Mouse (Mus musculus): Measurements from ENCODE around the gene 1190005I06Rik. TPM values are rescaled to one million over a fixed set of nuclear protein-coding genes. Genes with fewer than 3 reads are reported as not detected.
A peak's percentile ranks its signal among the peaks of the same experiment; 100 is the strongest.

1190005I06Rik gene
- polyA plus RNA-seq, 1 experiment from 2014 or later: 6.0 TPM

DNA sequence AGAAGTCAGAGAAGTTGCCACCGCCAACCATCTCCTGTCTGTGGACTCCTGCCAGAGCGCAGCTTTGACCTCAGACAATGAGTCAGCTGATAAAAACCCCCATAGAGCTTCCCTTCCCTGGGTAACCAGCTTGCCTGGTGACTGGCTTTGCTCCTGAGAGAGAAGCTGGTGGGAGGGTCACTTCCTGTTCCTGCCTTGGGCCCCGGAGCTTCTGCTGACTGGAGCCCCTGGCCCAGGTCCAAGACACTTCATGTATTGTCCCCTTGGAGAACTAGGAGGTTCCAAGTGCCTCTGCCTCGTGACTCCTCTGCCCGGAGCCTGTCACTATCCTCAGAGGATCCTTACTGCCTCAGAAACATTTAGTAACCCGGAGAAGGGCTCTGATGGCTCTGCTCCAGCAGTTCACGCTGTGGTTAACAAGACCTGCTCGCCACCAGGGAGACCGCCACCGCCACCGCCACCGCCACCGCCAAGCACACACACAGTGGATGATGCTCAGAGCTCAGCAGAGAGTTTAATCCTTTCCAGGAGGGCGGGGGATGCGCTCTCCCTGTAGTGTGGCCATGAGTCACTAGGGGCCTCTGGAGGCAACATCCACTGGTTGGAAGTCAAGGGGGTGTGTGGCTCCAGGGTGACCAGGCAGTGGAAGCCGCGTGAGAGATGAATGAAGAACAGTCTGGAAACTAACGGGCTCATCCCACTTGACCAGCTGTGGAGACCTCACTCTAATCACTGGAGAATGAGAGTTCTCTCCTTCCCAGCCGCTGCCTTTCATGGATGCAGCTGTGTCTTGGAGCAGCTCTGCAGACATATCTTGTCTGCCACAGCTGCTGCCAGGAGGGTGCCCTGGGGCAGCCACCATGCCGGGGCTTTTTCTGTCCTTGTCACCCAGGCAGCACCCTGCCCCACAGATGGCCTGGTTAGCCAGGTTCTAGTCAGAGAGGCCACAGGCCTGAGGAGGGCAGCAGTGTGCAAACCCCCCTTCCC, 83.3 kb downstream of the 1190005I06Rik start:
- no peaks in the 10 kb centered on the region for H3K9me3 ChIP-seq
- peak overlapping the region; percentile 81 for H3K27ac ChIP-seq
- WGBS: 23% methylated on average over 20 of the region's 20 CpGs
- peaks cover 69% of the 10 kb centered on the region for H3K4me1 ChIP-seq (replicated peaks)
- H3K4me2 ChIP-seq: peak overlapping the region; percentile 22
- no peak overlapping the region for H3K9ac ChIP-seq (replicated peaks)
- H3K36me3 ChIP-seq: peaks cover 34% of the 10 kb centered on the region
- no peak overlapping the region for H3K4me3 ChIP-seq (replicated peaks)
- no peak for ATAC-seq (ENCODE audit: insufficient number of reproducible peaks, insufficient read depth, low FRiP score, low TSS enrichment, low read depth)
- no peaks in the 10 kb centered on the region for H3K27me3 ChIP-seq

DNA sequence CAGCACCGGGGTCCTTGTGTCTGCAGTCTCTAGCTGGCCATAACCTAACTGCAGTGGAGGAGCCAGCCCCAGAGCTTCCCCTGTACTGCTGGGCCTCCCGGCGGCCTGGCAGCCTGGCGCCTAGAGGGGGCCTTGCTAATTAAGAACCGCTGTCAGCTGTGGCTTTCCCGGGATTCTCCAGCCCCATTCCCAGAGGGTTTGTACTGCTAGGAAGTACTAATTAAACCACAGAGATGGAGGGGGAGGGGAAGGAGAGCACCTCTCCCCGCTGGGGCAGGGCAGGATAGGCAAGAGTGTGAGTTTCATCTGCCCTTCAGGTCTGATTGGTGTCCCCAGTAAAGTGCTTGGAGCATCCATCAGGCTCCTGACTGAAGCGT, 84.1 kb downstream of the 1190005I06Rik start:
- H3K27me3 ChIP-seq: 0 out of 2 replicates have a peak, but pooled peaks cover 2% of the 10 kb centered on the region

DNA sequence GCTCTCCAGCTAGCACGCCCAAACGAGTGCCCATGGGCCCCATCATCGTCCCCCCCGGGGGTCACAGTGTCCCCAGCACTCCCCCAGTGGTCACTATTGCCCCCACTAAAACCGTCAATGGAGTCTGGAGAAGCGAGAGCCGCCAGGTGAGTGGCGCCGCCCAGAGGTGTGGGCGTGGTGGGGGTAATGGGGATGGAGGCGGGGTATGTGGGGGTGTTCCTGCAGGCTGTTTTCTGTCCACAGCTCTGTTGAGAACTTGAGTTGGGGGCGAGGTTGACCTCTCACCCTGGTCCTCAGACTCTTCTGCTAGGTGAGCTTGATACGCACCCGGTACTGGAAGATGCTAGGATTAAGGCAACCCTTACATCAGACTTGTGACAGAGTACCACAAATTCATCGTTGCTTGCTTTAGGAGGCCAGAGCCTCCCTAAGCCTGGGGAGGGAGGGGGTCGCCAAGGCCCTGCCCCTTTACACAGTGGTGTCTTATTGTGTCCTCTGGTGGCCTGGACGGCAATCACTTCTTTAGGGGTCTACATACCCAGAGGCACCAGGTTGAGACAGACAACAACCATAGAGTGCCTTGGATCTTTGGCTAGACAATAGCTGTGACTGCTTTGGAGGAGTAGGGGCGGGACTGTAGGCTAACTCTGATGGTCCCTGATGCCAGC, 84.6 kb downstream of the 1190005I06Rik start:
- ATAC-seq (ENCODE audit: insufficient number of reproducible peaks, insufficient read depth, low FRiP score, low TSS enrichment, low read depth): no peak
- Histone ChIP-seq H3K4me2 (peak overlapping the region; percentile 22; the same call in 1 of the 2 replicates), H3K27ac (peak overlapping the region; percentile 81), H3K4me3 (replicated peaks) (no peak overlapping the region), H3K9ac (replicated peaks) (no peak overlapping the region), H3K27me3 (0 out of 2 replicates have a peak, but pooled peaks cover 5% of the 10 kb centered on the region), H3K9me3 (no peaks in the 10 kb centered on the region), H3K4me1 (replicated peaks) (peaks cover 82% of the 10 kb centered on the region), H3K36me3 (peaks cover 24% of the 10 kb centered on the region)
- WGBS: 61% methylated on average over 18 of the region's 18 CpGs

More for the DNA sequence above, 84.1 kb downstream of the 1190005I06Rik start:
- Histone ChIP-seq H3K4me1 (replicated peaks) (peaks cover 77% of the 10 kb centered on the region), H3K27ac (peak overlapping the region; percentile 81), H3K9ac (replicated peaks) (no peak overlapping the region), H3K9me3 (no peaks in the 10 kb centered on the region), H3K4me2 (peak overlapping the region; percentile 22; the same call in 1 of the 2 replicates), H3K4me3 (replicated peaks) (no peak overlapping the region), H3K36me3 (peaks cover 29% of the 10 kb centered on the region)
- ATAC-seq (ENCODE audit: insufficient number of reproducible peaks, insufficient read depth, low FRiP score, low TSS enrichment, low read depth): no peak
- WGBS: 6% methylated on average over 8 of the region's 8 CpGs

DNA sequence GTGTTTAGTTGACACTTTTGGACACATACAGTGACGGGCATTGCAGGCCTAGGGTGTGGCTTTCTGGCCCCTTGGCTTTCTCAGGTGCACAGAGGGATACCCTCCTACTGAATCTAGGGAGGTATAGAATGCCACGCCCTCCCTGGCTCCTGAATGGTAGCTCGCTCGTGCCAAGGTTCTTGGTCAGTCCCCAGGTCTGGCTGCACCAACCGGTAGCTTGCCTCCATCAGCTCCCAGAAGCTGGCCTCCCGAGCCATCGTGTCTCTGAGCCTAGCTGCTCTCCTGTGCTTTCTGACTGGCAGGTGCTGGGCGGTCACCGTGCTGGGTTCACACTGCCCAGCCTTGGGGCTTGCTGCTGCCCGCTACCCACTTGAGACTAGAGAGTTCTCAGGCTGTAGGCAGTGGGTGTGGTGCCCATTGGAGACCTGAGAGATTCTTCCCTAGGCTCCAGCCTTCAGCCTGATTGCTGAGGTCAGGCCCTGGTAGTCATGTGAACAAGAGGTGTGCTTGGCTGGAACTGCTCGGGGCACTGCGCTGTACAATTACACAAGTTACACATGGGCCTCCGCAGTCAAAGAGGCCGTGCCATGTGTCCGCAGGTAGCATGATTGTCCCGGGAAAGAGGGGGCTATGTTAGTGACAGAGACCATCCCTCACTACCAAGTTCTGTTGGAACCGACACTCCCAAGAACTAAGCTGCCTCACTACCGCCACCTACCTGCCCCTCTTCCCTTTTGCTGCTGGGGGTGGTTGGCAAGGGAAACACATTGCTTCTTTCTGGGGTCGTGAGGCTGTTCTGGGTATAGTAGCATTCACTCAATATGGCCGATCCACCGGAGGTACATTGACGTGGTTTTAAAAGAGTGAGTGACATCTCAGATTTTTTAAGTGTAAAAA, 85.6 kb downstream of the 1190005I06Rik start:
- Histone ChIP-seq H3K27me3 (0 out of 2 replicates have a peak, but pooled peaks cover 5% of the 10 kb centered on the region), H3K9ac (replicated peaks) (no peak overlapping the region), H3K9me3 (no peaks in the 10 kb centered on the region), H3K36me3 (peaks cover 14% of the 10 kb centered on the region), H3K4me3 (replicated peaks) (no peak overlapping the region), H3K4me1 (replicated peaks) (peaks cover 92% of the 10 kb centered on the region), H3K4me2 (no peak overlapping the region), H3K27ac (no peak overlapping the region; the same call in 1 of the 2 replicates)
- WGBS: 77% methylated on average over 22 of the region's 22 CpGs
- ATAC-seq (ENCODE audit: insufficient number of reproducible peaks, insufficient read depth, low FRiP score, low TSS enrichment, low read depth): no peak

DNA sequence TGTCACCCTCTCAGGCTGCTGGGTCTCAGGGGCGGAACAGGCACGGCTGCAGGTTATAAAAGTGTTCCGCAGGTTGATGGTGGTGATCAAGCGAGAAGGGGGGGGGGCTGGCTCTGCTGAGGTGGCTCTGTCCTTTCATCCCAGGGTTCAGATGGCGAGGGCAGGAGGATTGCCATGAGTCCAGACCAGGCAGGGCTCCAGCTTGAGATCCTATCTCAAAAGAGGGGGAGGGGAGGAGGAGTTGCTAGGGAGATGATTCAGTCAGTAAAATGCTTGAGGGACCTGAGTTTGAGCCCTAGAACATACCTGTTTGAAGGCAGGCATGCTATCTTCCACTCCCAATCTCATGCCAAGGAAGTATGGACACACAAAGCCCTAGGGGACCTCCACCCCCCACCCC, 86.9 kb downstream of the 1190005I06Rik start:
- no peak overlapping the region for H3K27ac ChIP-seq

GRCm38 (mm10) chr8:120559654-120560053, 87.8 kb downstream of the 1190005I06Rik start:
- no peak for ATAC-seq (ENCODE audit: insufficient number of reproducible peaks, insufficient read depth, low FRiP score, low TSS enrichment, low read depth)
- Histone ChIP-seq H3K36me3 (peaks cover 12% of the 10 kb centered on the region; the same call in 1 of the 2 replicates), H3K9ac (replicated peaks) (0 out of 2 replicates have a peak overlapping the region, but pooled peaks have one; percentile 19), H3K4me1 (replicated peaks) (peaks cover 92% of the 10 kb centered on the region), H3K4me2 (0 out of 2 replicates have a peak overlapping the region, but pooled peaks have one; percentile 4), H3K27me3 (0 out of 2 replicates have a peak, but pooled peaks cover 5% of the 10 kb centered on the region), H3K4me3 (replicated peaks) (no peak overlapping the region), H3K27ac (peak overlapping the region; percentile 53; the same call in 1 of the 2 replicates), H3K9me3 (no peaks in the 10 kb centered on the region)
- 12% methylated on average over 11 of the region's 11 CpGs for WGBS

More for the DNA sequence above, 86.9 kb downstream of the 1190005I06Rik start:
- no peak overlapping the region for H3K4me3 ChIP-seq (replicated peaks)
- no peak overlapping the region for H3K4me2 ChIP-seq
- H3K27me3 ChIP-seq: 0 out of 2 replicates have a peak, but pooled peaks cover 5% of the 10 kb centered on the region
- peaks cover 99% of the 10 kb centered on the region for H3K4me1 ChIP-seq (replicated peaks)
- WGBS: 45% methylated on average over 5 of the region's 5 CpGs
- H3K36me3 ChIP-seq: peaks cover 8% of the 10 kb centered on the region; the same call in 1 of the 2 replicates
- H3K9ac ChIP-seq (replicated peaks): no peak overlapping the region
- ATAC-seq (ENCODE audit: insufficient number of reproducible peaks, insufficient read depth, low FRiP score, low TSS enrichment, low read depth): no peak
- no peaks in the 10 kb centered on the region for H3K9me3 ChIP-seq

Other genes starting within 250 kb of the 1190005I06Rik start
- gene Gins2, start 58.3 kb downstream of the 1190005I06Rik start, polyA plus RNA-seq (2016; fragmentation: Nextera tagmentation; extraction: Ambion mirVana): 111 and 113 TPM in 2 replicates
- gene Gm27021, start 20.4 kb upstream of the 1190005I06Rik start, polyA plus RNA-seq (2016; fragmentation: Nextera tagmentation; extraction: Ambion mirVana): 2.7 and 3.7 TPM in 2 replicates
- 886 and 916 TPM in 2 replicates for gene Cox4i1, start 20.6 kb upstream of the 1190005I06Rik start, polyA plus RNA-seq (2016; fragmentation: Nextera tagmentation; extraction: Ambion mirVana)
- gene Emc8, start 20.9 kb upstream of the 1190005I06Rik start, polyA plus RNA-seq (2016; fragmentation: Nextera tagmentation; extraction: Ambion mirVana): 285 and 294 TPM in 2 replicates
- gene Irf8, start 88.7 kb upstream of the 1190005I06Rik start, polyA plus RNA-seq (2016; fragmentation: Nextera tagmentation; extraction: Ambion mirVana): 3.5 and 4.1 TPM in 2 replicates